Mouse (Mus musculus): Measurements from ENCODE around the gene Ints3.
A peak's percentile ranks its signal among the peaks of the same experiment; 100 is the strongest.

Ints3 gene

GRCm38 (mm10) chr3:90433381-90434020, at the start of gene Ints3:
Gene Ints3, minus strand, starts transcription at chr3:90433622.
- peak; percentile 100 for DNase-seq (ENCODE audit: low read depth, low spot score)

- peak; percentile 97 for DNase-seq (ENCODE audit: low read depth, low spot score)
Observed at GRCm38 (mm10) chr3:90475831-90476611, 42.6 kb upstream of the Ints3 start, which contains the start of gene Ilf2. Gene Ilf2, plus strand, starts transcription at chr3:90476126.

- DNase-seq (ENCODE audit: low read depth, low spot score) = no peak
Observed at GRCm38 (mm10) chr3:90475151-90475830, 41.9 kb upstream of the Ints3 start.

- DNase-seq (ENCODE audit: low read depth, low spot score) = no peak
Observed at GRCm38 (mm10) chr3:90472213-90472612, 38.8 kb upstream of the Ints3 start.

- no peak for DNase-seq (ENCODE audit: low read depth, low spot score)
Observed at GRCm38 (mm10) chr3:90467618-90468300, 34.3 kb upstream of the Ints3 start.

- DNase-seq (ENCODE audit: low read depth, low spot score) = no peak
Observed at GRCm38 (mm10) chr3:90466311-90466766, 32.9 kb upstream of the Ints3 start.

GRCm38 (mm10) chr3:90465686-90466310, 32.4 kb upstream of the Ints3 start, which contains the start of gene Npr1:
Gene Npr1, minus strand, starts transcription at chr3:90465866.
- DNase-seq (ENCODE audit: low read depth, low spot score) = no peak

GRCm38 (mm10) chr3:90465081-90465685, 31.8 kb upstream of the Ints3 start:
- DNase-seq (ENCODE audit: low read depth, low spot score) = no peak

GRCm38 (mm10) chr3:90464552-90465080, 31.2 kb upstream of the Ints3 start:
- no peak for DNase-seq (ENCODE audit: low read depth, low spot score)

GRCm38 (mm10) chr3:90462579-90462978, 29.2 kb upstream of the Ints3 start:
- DNase-seq (ENCODE audit: low read depth, low spot score) = no peak

- no peak for DNase-seq (ENCODE audit: low read depth, low spot score)
Observed at GRCm38 (mm10) chr3:90461935-90462334, 28.5 kb upstream of the Ints3 start.

GRCm38 (mm10) chr3:90460315-90460714, 26.9 kb upstream of the Ints3 start:
- DNase-seq (ENCODE audit: low read depth, low spot score) = no peak

- DNase-seq (ENCODE audit: low read depth, low spot score) = no peak
Observed at GRCm38 (mm10) chr3:90459727-90460126, 26.3 kb upstream of the Ints3 start.

- no peak for DNase-seq (ENCODE audit: low read depth, low spot score)
Observed at GRCm38 (mm10) chr3:90454931-90455330, 21.5 kb upstream of the Ints3 start.

GRCm38 (mm10) chr3:90451396-90452095, 18.1 kb upstream of the Ints3 start:
- DNase-seq (ENCODE audit: low read depth, low spot score) = peak; percentile 57

GRCm38 (mm10) chr3:90450874-90451273, 17.5 kb upstream of the Ints3 start:
- no peak for DNase-seq (ENCODE audit: low read depth, low spot score)

- no peak for DNase-seq (ENCODE audit: low read depth, low spot score)
Observed at GRCm38 (mm10) chr3:90448626-90449025, 15.2 kb upstream of the Ints3 start.

- DNase-seq (ENCODE audit: low read depth, low spot score) = no peak
Observed at GRCm38 (mm10) chr3:90447123-90447494, 13.7 kb upstream of the Ints3 start.

GRCm38 (mm10) chr3:90446389-90447122, 13.1 kb upstream of the Ints3 start:
- DNase-seq (ENCODE audit: low read depth, low spot score) = peak; percentile 69
